Mouse (Mus musculus): Measurements from ENCODE around the gene Tmem217. TPM values are rescaled to one million over a fixed set of nuclear protein-coding genes. Genes with fewer than 3 reads are reported as not detected.

Gene Tmem217
- total RNA-seq, 2 experiments from 2014 or later = not detected

DNA sequence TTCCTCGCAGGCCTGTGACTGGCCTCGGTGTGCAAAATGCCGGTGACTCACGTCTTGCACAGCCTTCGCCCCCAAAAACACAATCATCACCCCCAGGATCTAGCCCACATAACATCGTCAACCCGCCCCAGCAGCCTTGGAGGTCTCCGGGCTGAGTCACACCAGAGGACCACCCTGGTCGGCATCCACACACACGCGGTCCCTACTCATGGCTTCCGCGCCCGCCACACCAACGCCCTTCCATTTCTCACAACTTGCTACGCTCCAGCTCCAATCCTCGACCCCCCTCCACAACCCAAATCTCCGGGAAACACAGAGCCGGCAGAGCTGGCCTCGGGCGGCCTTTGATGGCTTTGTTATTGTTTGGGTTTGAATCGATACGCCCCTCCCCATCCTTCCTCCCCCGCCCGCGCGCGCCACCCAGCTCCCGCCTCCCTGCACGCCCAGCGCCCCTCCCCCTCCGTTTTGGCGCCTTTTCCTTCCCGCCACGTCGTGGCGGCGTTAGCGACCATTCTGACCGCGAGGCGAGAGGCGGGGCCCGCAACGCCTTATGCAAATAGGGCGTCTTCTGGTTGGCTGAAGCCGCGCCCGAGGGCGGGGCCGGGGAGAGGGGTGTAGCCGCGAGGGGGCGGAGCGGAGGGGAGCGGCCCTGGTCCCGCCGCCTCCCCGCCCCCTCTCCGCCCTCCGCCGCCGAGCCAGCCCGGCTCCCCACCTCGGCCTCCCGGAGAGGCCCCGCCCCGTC lies 62.0 kb downstream of the Tmem217 start:
- peak; percentile 97 for DNase-seq (ENCODE audit: low spot score)

DNA sequence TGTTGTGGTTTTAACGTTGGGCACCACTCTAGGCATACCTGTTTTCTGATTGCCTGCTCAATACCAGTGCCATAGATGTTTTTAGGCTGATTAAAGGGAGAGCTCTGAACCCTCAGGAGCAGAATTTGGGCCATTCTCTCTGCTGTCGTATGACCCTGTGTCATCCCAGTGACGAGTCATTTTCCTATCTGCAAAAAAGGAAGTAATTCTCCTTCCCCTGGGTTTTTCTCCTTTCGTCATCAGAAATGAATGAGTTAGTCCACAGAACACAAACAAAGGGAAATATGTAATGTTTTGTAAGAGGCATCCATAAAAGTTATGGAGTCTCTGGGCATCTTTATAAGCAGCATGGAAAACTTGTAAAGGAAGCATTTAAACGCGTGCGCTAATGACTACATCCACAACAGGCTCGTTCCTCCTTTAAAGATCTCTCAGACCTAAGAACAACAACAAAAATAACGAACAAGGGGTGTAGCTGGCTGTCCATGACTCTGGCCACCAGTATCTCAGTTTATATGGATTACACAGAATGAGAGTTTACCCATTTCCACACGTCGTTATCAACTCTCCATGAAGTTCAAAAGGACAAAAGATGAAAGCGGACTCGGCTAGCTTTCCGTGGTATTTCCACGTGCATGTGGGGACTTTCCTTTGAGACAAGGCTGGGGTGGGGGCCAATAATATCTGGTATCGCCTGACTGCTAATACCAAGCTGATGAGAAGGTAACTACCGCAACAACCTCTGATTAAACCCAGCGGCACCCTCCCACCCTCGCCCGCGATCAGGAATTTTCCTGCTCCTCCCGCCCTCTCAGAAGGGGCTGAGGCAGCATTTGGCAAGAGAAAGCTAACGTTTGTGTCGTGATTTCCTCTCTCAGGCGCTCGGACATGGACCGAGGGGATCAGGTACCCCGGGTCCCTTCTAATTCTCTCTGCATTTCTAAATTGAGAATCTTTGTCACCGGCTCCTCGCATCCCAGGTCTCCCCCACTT lies 62.9 kb downstream of the Tmem217 start:
- peak; percentile 27 for DNase-seq (ENCODE audit: low spot score)

DNA sequence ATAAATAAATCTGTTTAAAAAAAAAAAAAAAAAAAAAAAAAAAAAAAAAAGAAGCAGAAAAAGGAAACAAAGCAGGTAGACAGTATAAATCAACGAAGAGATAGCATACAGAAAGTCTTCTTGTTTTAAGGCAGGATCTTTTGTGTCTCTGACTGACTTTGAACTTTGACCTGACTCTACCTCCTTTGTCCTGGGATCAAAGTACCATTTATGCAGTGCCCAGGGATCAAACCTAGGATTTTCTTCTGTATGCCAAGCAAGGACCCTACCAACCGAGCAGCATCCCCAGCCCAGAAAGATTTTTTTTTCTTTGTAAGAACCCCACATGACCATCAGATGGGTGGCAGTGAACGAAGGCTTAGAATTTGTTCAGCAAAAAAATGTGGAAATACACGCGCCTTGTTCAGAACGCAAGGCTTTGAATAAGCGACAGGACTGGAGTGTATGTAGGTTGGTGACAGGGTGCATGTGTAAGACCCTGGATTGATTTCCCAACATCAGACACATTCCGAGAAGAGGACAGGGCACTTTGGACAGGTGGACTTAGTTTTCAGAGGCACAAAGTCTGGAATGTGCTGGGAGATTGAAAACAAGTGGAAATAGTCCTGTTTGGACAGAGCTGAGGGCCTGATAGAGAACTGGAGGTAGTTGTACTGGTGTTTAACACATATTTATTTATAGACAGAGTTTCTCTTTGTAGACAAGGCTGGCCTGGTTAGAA lies 63.8 kb downstream of the Tmem217 start:
- DNase-seq (ENCODE audit: low spot score) = no peak

DNA sequence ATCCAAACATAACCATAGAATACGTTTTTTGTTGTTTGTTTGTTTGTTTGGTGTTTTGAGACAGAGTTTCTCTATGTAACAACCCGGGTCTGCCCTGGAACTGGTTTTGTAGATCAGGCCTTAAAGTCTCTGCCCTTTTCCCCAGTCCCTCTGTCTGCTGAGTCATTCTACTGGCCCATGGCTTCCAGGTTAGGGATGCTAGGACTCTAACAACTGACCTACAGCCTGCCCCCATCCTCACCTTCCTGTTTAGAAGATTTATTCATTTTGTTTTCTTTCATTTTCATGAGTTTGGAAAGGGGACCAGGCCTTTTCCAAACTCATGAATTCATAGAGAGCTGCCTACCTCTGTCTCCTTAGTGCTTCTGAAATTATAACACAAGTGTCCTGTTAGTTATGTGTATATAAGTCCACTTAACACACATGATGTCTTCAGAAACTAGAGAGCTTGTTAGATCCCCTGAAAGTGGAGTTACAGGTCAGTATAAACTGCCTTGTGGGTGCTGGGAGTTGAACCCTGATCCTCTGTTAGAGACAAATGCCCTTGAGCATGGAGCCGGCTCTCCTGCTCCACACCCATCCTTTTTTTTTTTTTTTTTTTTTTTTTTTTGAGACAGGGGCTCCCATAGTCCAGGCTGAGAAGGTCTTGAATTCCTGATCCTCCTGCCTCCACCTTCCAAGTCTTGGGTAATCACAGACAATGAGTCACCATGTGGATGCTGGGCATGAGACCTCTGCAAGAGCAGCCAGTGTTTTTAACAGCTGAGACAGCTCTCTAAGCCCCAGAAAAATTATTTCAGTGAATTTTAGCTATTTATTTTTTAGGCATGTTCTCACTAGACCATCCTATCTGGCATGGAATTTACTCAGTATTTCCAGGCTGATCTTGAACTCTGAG lies 66.6 kb downstream of the Tmem217 start:
- DNase-seq (ENCODE audit: low spot score) = no peak

DNA sequence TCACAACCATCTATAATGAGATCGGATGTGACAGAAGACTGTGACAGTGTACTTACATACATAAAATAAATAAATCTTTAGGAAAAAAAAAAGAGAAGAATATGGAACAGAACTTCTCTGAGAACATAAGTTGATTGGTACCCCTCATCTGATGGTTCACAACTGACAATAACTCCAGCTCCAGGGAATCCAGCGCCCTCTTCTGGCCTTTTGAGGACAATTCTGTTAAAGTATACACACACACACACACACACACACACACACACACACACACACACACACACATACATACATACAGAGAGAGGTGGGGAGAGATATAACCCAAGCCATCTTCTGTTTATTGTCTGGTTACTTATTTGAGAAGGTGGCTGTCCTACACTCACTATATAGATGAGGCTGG lies 67.8 kb downstream of the Tmem217 start:
- no peak for DNase-seq (ENCODE audit: low spot score)

DNA sequence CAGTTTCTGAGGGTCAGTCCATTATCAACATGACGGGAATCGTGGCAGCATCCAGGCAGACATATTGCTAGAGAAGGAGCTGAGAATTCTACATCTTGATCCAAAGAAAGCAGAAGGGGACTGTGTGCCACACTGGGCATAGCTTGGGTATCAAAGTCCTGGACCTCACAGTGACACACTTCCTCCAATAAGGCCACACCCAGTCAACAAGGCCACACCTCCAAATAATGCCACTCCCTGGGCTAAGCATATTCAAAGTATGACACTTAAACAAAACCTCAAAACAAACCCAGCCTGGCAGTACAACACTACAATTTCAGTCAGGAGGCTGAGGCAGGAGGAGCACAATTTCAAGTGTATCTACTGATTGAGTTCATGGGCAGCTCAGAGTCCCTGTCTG lies 68.9 kb downstream of the Tmem217 start:
- DNase-seq (ENCODE audit: low spot score) = no peak

DNA sequence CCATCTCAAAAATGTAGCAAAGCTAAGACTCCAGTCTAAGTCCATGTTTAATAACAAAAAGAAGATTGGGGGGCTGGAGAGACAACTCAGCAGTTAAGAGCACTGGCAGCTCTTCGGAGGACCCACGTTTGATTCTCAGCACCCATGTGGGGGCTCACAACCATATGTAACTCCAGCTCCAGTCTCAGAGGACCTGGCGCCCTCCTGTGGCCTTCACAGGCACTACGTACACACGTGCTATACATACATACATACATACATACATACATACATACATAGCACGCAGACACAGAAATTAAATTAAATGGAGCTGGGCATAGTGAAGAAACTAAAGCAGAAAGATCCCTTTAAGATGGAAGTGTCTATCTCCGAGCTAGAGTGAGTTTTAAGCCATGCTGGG lies 69.6 kb downstream of the Tmem217 start:
- DNase-seq (ENCODE audit: low spot score) = no peak

DNA sequence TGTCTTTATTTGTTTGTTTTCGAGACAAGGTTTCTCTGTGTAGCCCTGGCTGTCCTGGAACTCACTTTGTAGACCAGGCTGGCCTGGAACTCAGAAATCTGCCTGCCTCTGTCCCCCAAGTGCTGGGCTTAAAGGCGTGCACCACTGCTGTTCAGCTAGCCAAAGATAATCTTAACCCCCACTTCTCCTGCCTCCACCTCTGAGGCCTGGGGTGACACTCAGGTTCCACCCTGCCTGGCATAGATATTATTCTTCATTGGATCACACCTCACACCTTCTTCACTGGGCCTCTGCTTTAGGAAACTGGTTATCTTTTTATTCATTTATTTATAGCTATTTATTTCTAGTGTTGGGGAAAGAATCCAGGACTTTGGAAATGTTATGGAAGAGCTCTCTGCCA lies 71.9 kb downstream of the Tmem217 start:
- DNase-seq (ENCODE audit: low spot score) = no peak

DNA sequence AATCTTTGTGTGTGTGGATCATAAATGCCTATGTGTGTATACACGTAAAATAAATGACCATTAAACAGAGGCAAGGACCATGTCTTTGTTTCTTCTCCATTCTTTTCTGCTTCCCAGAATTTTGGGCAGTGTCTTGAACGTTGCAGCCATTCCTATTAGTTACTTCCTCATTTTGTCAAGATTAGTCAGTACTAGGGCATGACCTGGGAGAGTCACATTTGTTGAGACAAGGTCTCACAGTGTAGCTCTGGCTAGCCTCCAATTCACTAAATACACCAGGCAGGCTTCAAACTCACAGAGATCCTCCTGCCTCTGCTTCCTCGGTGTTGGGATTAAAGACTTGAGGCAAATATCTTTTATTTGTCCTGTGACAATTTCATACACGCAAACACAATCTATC lies 73.9 kb downstream of the Tmem217 start:
- no peak for DNase-seq (ENCODE audit: low spot score)

DNA sequence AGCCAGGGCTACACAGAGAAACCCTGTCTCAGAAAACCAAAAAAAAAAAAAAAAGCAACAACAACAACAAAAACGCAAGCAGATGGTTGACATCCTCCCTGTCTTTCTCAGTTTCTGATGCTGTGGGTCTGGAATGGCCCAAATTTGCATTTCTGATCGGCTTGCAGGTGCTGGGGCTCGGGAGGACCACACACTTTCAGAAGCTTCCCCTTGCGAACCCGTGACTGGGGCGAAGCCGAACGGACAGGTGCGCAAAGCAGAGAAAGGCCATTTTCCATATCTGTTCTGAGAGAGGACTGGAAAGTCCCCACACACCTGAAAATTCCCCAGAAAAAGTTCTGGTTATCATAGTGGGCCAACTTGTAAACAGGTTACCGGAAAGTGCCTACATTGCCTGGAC lies 74.8 kb downstream of the Tmem217 start:
- DNase-seq (ENCODE audit: low spot score) = no peak

DNA sequence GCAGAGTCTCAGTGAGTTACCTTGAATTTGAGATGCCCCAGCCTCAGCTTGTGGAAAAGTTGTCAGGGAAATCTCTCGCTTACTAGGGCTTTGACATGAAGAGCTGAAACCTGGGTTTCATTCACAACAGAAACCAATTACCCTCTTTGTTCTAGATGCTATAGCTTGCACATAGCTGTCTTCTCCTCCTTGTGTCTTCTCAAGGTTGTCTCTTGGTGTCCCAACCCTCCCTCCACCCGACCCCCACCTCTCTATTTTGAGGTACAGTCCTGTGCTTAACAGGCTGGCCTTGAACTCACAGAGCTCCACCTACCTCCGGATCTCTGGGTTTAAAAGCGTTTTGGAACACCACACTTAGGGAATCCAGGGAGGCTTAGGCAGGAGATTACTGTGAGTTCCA lies 75.7 kb downstream of the Tmem217 start:
- no peak for DNase-seq (ENCODE audit: low spot score)

Small RNAs within 50 kb of the gene (microRNA-seq; reads per million reads assigned to microRNA genes)
- gene Mir7667 = not detected

Other genes with a start within 250 kb of the Tmem217 start
- gene Pi16, start 234.7 kb downstream of the Tmem217 start, total RNA-seq (2021) = 10 to 100 TPM; 16.2 to 23.7 TPM
- gene Mtch1, start 204.5 kb downstream of the Tmem217 start, total RNA-seq (2021) = 10 to 100 TPM; 80.1 to 88.4 TPM
- 1 to 10 TPM in 1 of 2 experiments, under 1 TPM in 1; 0.68 to 1.6 TPM for gene Fgd2, start 191.5 kb downstream of the Tmem217 start, total RNA-seq (2021)
- gene Pim1, start 61.6 kb downstream of the Tmem217 start, total RNA-seq (2021) = 10 to 100 TPM; 18.8 to 25.4 TPM
- not detected for gene Gm17657, start 2.7 kb downstream of the Tmem217 start, total RNA-seq (2021)
- gene Tbc1d22b, start 2.6 kb downstream of the Tmem217 start, total RNA-seq (2021) = 10 to 100 TPM in 1 of 2 experiments, 1 to 10 TPM in 1; 9.2 to 10.7 TPM
- gene Rnf8, start 62.4 kb upstream of the Tmem217 start, total RNA-seq (2021) = 10 to 100 TPM; 17.4 to 20.1 TPM
- under 1 TPM; 0.66 to 0.71 TPM for gene Gm28043, start 62.5 kb upstream of the Tmem217 start, total RNA-seq (2021)
- gene Cmtr1, start 108.2 kb upstream of the Tmem217 start, total RNA-seq (2021) = 10 to 100 TPM; 39.4 to 43.5 TPM
- gene Ccdc167, start 164.7 kb upstream of the Tmem217 start, total RNA-seq (2021) = 1 to 10 TPM; 5.9 to 6.3 TPM